Mouse (Mus musculus): Measurements from ENCODE around the gene Nek10. TPM values are rescaled to one million over a fixed set of nuclear protein-coding genes. Genes with fewer than 3 reads are reported as not detected.
"Not testable (repeated sequence)": the region's sequence is repeated elsewhere in the genome, so short reads cannot be mapped to it uniquely, and the experiment has no call there.

Nek10 gene
- polyA plus RNA-seq, 1 experiment from 2014 or later, result not detected

GRCm38 (mm10) chr14:14984710-14985647 is 181.8 kb downstream of the Nek10 start:
- Histone ChIP-seq H3K36me3 (ENCODE audit: control insufficient read depth, insufficient read depth, low read length) (no peaks in the 10 kb centered on the region), H3K9me3 (replicated peaks; ENCODE audit: control insufficient read depth, low read length) (no peaks in the 10 kb centered on the region), H3K27ac (ENCODE audit: low read depth, low read length) (no peak overlapping the region), H3K9ac (ENCODE audit: low read depth, low read length) (no peak overlapping the region), H3K4me1 (ENCODE audit: control insufficient read depth, insufficient read depth, low read length) (no peaks in the 10 kb centered on the region), H3K27me3 (ENCODE audit: control insufficient read depth, insufficient read depth, low read length) (no peaks in the 10 kb centered on the region), H3K4me2 (no peak overlapping the region), H3K4me3 (ENCODE audit: low read depth, low read length) (no peak overlapping the region)
- ATAC-seq (replicated peaks; ENCODE audit: insufficient number of reproducible peaks, low FRiP score, low TSS enrichment), result peak; percentile 63
- WGBS (ENCODE audit: insufficient replicate concordance), result 33% methylated on average over 11 of the region's 11 CpGs

- Histone ChIP-seq H3K4me2 (no peak overlapping the region), H3K9ac (ENCODE audit: low read depth, low read length) (no peak overlapping the region), H3K27ac (ENCODE audit: low read depth, low read length) (no peak overlapping the region), H3K4me3 (ENCODE audit: low read depth, low read length) (no peak overlapping the region), H3K4me1 (ENCODE audit: control insufficient read depth, insufficient read depth, low read length) (no peaks in the 10 kb centered on the region), H3K36me3 (ENCODE audit: control insufficient read depth, insufficient read depth, low read length) (no peaks in the 10 kb centered on the region), H3K27me3 (ENCODE audit: control insufficient read depth, insufficient read depth, low read length) (no peaks in the 10 kb centered on the region), H3K9me3 (replicated peaks; ENCODE audit: control insufficient read depth, low read length) (no peaks in the 10 kb centered on the region)
- 0 out of 2 replicates have a peak, but pooled peaks have one; percentile 46 for ATAC-seq (replicated peaks; ENCODE audit: insufficient number of reproducible peaks, low FRiP score, low TSS enrichment)
- 18% methylated on average over 1 of the region's 1 CpGs for WGBS (ENCODE audit: insufficient replicate concordance)
Measured at GRCm38 (mm10) chr14:14987403-14987802, 184.2 kb downstream of the Nek10 start.

GRCm38 (mm10) chr14:14991642-14992041 is 188.4 kb downstream of the Nek10 start:
- Histone ChIP-seq H3K4me2 (no peak overlapping the region), H3K27me3 (ENCODE audit: control insufficient read depth, insufficient read depth, low read length) (no peaks in the 10 kb centered on the region), H3K4me3 (ENCODE audit: low read depth, low read length) (no peak overlapping the region), H3K9me3 (replicated peaks; ENCODE audit: control insufficient read depth, low read length) (no peaks in the 10 kb centered on the region), H3K27ac (ENCODE audit: low read depth, low read length) (no peak overlapping the region), H3K36me3 (ENCODE audit: control insufficient read depth, insufficient read depth, low read length) (no peaks in the 10 kb centered on the region), H3K9ac (ENCODE audit: low read depth, low read length) (no peak overlapping the region), H3K4me1 (ENCODE audit: control insufficient read depth, insufficient read depth, low read length) (no peaks in the 10 kb centered on the region)
- no peak for ATAC-seq (replicated peaks; ENCODE audit: insufficient number of reproducible peaks, low FRiP score, low TSS enrichment)
- 68% methylated on average over 2 of the region's 2 CpGs for WGBS (ENCODE audit: insufficient replicate concordance)

GRCm38 (mm10) chr14:15011408-15011807 is 208.2 kb downstream of the Nek10 start:
- ATAC-seq (replicated peaks; ENCODE audit: insufficient number of reproducible peaks, low FRiP score, low TSS enrichment), result no peak
- Histone ChIP-seq H3K27me3 (ENCODE audit: control insufficient read depth, insufficient read depth, low read length) (no peaks in the 10 kb centered on the region), H3K9me3 (replicated peaks; ENCODE audit: control insufficient read depth, low read length) (no peaks in the 10 kb centered on the region), H3K27ac (ENCODE audit: low read depth, low read length) (no peak overlapping the region), H3K36me3 (ENCODE audit: control insufficient read depth, insufficient read depth, low read length) (no peaks in the 10 kb centered on the region), H3K4me2 (no peak overlapping the region), H3K4me1 (ENCODE audit: control insufficient read depth, insufficient read depth, low read length) (no peaks in the 10 kb centered on the region), H3K4me3 (ENCODE audit: low read depth, low read length) (no peak overlapping the region), H3K9ac (ENCODE audit: low read depth, low read length) (no peak overlapping the region)
- WGBS (ENCODE audit: insufficient replicate concordance), result 63% methylated on average over 4 of the region's 4 CpGs

- Histone ChIP-seq H3K27me3 (ENCODE audit: control insufficient read depth, insufficient read depth, low read length) (no peaks in the 10 kb centered on the region), H3K36me3 (ENCODE audit: control insufficient read depth, insufficient read depth, low read length) (no peaks in the 10 kb centered on the region), H3K4me2 (no peak overlapping the region), H3K27ac (ENCODE audit: low read depth, low read length) (no peak overlapping the region), H3K9ac (ENCODE audit: low read depth, low read length) (no peak overlapping the region), H3K9me3 (replicated peaks; ENCODE audit: control insufficient read depth, low read length) (no peaks in the 10 kb centered on the region), H3K4me1 (ENCODE audit: control insufficient read depth, insufficient read depth, low read length) (no peaks in the 10 kb centered on the region), H3K4me3 (ENCODE audit: low read depth, low read length) (no peak overlapping the region)
- 83% methylated on average over 2 of the region's 2 CpGs for WGBS (ENCODE audit: insufficient replicate concordance)
- no peak for ATAC-seq (replicated peaks; ENCODE audit: insufficient number of reproducible peaks, low FRiP score, low TSS enrichment)
Measured at GRCm38 (mm10) chr14:15014799-15015198, 211.6 kb downstream of the Nek10 start.

- H3K4me1 ChIP-seq (ENCODE audit: control insufficient read depth, insufficient read depth, low read length); H3K4me2 ChIP-seq; H3K27ac ChIP-seq (ENCODE audit: low read depth, low read length); H3K27me3 ChIP-seq (ENCODE audit: control insufficient read depth, insufficient read depth, low read length); H3K9me3 ChIP-seq (replicated peaks; ENCODE audit: control insufficient read depth, low read length); H3K36me3 ChIP-seq (ENCODE audit: control insufficient read depth, insufficient read depth, low read length); ATAC-seq (replicated peaks; ENCODE audit: insufficient number of reproducible peaks, low FRiP score, low TSS enrichment); H3K4me3 ChIP-seq (ENCODE audit: low read depth, low read length); H3K9ac ChIP-seq (ENCODE audit: low read depth, low read length): not testable (repeated sequence)
- 86% methylated on average over 4 of the region's 4 CpGs for WGBS (ENCODE audit: insufficient replicate concordance)
Measured at GRCm38 (mm10) chr14:15030626-15031025, 227.4 kb downstream of the Nek10 start.

- not testable (repeated sequence) for H3K9me3 ChIP-seq (replicated peaks; ENCODE audit: control insufficient read depth, low read length); H3K4me2 ChIP-seq; H3K4me1 ChIP-seq (ENCODE audit: control insufficient read depth, insufficient read depth, low read length); H3K27me3 ChIP-seq (ENCODE audit: control insufficient read depth, insufficient read depth, low read length); H3K36me3 ChIP-seq (ENCODE audit: control insufficient read depth, insufficient read depth, low read length); ATAC-seq (replicated peaks; ENCODE audit: insufficient number of reproducible peaks, low FRiP score, low TSS enrichment); H3K27ac ChIP-seq (ENCODE audit: low read depth, low read length); H3K9ac ChIP-seq (ENCODE audit: low read depth, low read length); H3K4me3 ChIP-seq (ENCODE audit: low read depth, low read length)
- WGBS (ENCODE audit: insufficient replicate concordance), result 86% methylated on average over 8 of the region's 8 CpGs
Measured at GRCm38 (mm10) chr14:15034638-15035037, 231.4 kb downstream of the Nek10 start.

- Histone ChIP-seq H3K4me2 (no peak overlapping the region), H3K4me1 (ENCODE audit: control insufficient read depth, insufficient read depth, low read length) (no peaks in the 10 kb centered on the region), H3K27ac (ENCODE audit: low read depth, low read length) (no peak overlapping the region), H3K4me3 (ENCODE audit: low read depth, low read length) (no peak overlapping the region), H3K9me3 (replicated peaks; ENCODE audit: control insufficient read depth, low read length) (no peaks in the 10 kb centered on the region), H3K9ac (ENCODE audit: low read depth, low read length) (no peak overlapping the region), H3K27me3 (ENCODE audit: control insufficient read depth, insufficient read depth, low read length) (no peaks in the 10 kb centered on the region), H3K36me3 (ENCODE audit: control insufficient read depth, insufficient read depth, low read length) (no peaks in the 10 kb centered on the region)
- WGBS (ENCODE audit: insufficient replicate concordance), result 65% methylated on average over 4 of the region's 4 CpGs
- no peak for ATAC-seq (replicated peaks; ENCODE audit: insufficient number of reproducible peaks, low FRiP score, low TSS enrichment)
Measured at GRCm38 (mm10) chr14:15048186-15048585, 245.0 kb downstream of the Nek10 start.

- Histone ChIP-seq H3K36me3 (ENCODE audit: control insufficient read depth, insufficient read depth, low read length) (no peaks in the 10 kb centered on the region), H3K27ac (ENCODE audit: low read depth, low read length) (no peak overlapping the region), H3K4me3 (ENCODE audit: low read depth, low read length) (no peak overlapping the region), H3K9me3 (replicated peaks; ENCODE audit: control insufficient read depth, low read length) (no peaks in the 10 kb centered on the region), H3K9ac (ENCODE audit: low read depth, low read length) (no peak overlapping the region), H3K4me1 (ENCODE audit: control insufficient read depth, insufficient read depth, low read length) (no peaks in the 10 kb centered on the region; the same call in 1 of the 2 replicates), H3K4me2 (no peak overlapping the region), H3K27me3 (ENCODE audit: control insufficient read depth, insufficient read depth, low read length) (no peaks in the 10 kb centered on the region)
- no peak for ATAC-seq (replicated peaks; ENCODE audit: insufficient number of reproducible peaks, low FRiP score, low TSS enrichment)
- WGBS (ENCODE audit: insufficient replicate concordance), result 69% methylated on average over 2 of the region's 2 CpGs
Measured at GRCm38 (mm10) chr14:15061496-15061895, 258.3 kb downstream of the Nek10 start.

All from heart, embryonic 11.5 days (tissue).